Mouse (Mus musculus): ENCODE data around the gene Gm10563.

DNA sequence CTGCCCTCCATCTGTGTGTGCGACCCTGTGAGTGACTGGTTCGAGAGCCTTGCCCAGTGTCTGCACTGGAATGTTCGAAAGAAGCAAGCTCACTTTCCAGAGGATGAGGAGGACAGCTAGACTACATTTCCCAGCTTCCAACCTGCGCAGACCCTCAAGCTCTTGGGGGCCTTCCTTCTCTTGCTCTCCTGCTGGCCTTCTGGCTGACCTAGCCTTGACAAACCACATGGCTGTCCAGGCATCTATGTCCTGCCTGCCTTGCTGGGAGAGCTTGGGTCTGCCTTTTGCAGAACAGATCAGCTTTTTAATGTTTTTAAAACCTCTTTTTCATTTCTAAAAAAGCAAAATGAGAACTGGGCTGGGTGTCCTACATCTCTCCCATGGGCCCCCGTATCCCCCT lies 55.9 kb downstream of the Gm10563 start:
- TF ChIP-seq CHD2 (IDR thresholded peaks at IDR 0.05; ENCODE audit: low read depth, low read length) (no peak), ZC3H11A (IDR thresholded peaks at IDR 0.05; ENCODE audit: borderline replicate concordance, low read depth, low read length) (no peak)
